In genomic region chr10:81643449-81644055, GRCm38 (mm10) we compare ENCODE assay signal across 7 mouse cellular contexts. TPM values are rescaled to one million over a fixed set of nuclear protein-coding genes. Genes with fewer than 3 reads are reported as not detected.
A peak's percentile ranks its signal among the peaks of the same experiment; 100 is the strongest.
DNase-seq lines count a peak whose midpoint lies in the region; ATAC-seq and TF ChIP-seq lines count a peak whose summit lies in the region.

No protein-coding gene starts in this region.

- peaks cover 12% of the 10 kb centered on the region for H3K4me1 ChIP-seq in embryonic facial prominence, embryonic 12.5 days
- H3K4me1 ChIP-seq in kidney, adult 2 months (ENCODE audit: control insufficient read depth, insufficient read depth, low read length), result peaks cover 7% of the 10 kb centered on the region; the same call in 1 of the 2 replicates
- H3K4me1 ChIP-seq in limb, embryonic 12.5 days (replicated peaks), result peaks cover 20% of the 10 kb centered on the region
- peaks cover 24% of the 10 kb centered on the region for H3K4me1 ChIP-seq in midbrain, embryonic 15.5 days
- peaks cover 7% of the 10 kb centered on the region; the same call in 1 of the 2 replicates for H3K4me1 ChIP-seq in spleen, adult 2 months (ENCODE audit: control insufficient read depth, insufficient read depth, insufficient read length)

- peak overlapping the region; percentile 89 for H3K4me2 ChIP-seq in embryonic facial prominence, embryonic 12.5 days (replicated peaks)
- H3K4me2 ChIP-seq in limb, embryonic 12.5 days, result peak overlapping the region; percentile 85
- H3K4me2 ChIP-seq in midbrain, embryonic 15.5 days, result peak overlapping the region; percentile 84

- peak overlapping the region; percentile 75 for H3K4me3 ChIP-seq in embryonic facial prominence, embryonic 12.5 days
- H3K4me3 ChIP-seq in kidney, adult 2 months (ENCODE audit: insufficient read depth, low read depth, low read length), result peak overlapping the region; percentile 89
- H3K4me3 ChIP-seq in limb, embryonic 12.5 days (replicated peaks), result peak overlapping the region; percentile 70
- H3K4me3 ChIP-seq in midbrain, embryonic 15.5 days, result peak overlapping the region; percentile 72
- H3K4me3 ChIP-seq in spleen, adult 2 months (ENCODE audit: extremely low read depth, insufficient read depth, insufficient read length), result peak overlapping the region; percentile 83

- no peaks in the 10 kb centered on the region for H3K36me3 ChIP-seq in embryonic facial prominence, embryonic 12.5 days
- no peaks in the 10 kb centered on the region for H3K36me3 ChIP-seq in kidney, adult 2 months (ENCODE audit: control insufficient read depth, insufficient read depth, low read length)
- H3K36me3 ChIP-seq in limb, embryonic 12.5 days, result no peaks in the 10 kb centered on the region
- H3K36me3 ChIP-seq in midbrain, embryonic 15.5 days (replicated peaks), result no peaks in the 10 kb centered on the region
- no peaks in the 10 kb centered on the region for H3K36me3 ChIP-seq in spleen, adult 2 months (ENCODE audit: control insufficient read depth, insufficient read depth, low read length)

- H3K9me3 ChIP-seq in embryonic facial prominence, embryonic 12.5 days, result no peaks in the 10 kb centered on the region
- H3K9me3 ChIP-seq in limb, embryonic 12.5 days, result no peaks in the 10 kb centered on the region
- H3K9me3 ChIP-seq in midbrain, embryonic 15.5 days, result no peaks in the 10 kb centered on the region

- TF ChIP-seq CTCF in kidney, adult 2 months (conservative IDR thresholded peaks at IDR 0.05; ENCODE audit: insufficient read depth, insufficient read length, low read depth, low read length), result peak; percentile 35
- TF ChIP-seq CTCF in spleen, adult 2 months (IDR thresholded peaks at IDR 0.05; ENCODE audit: extremely low read depth, insufficient read depth, insufficient read length, insufficient replicate concordance), result 0 out of 2 replicates have a peak, but pooled peaks have one; percentile 15

- no peaks in the 10 kb centered on the region for H3K27me3 ChIP-seq in embryonic facial prominence, embryonic 12.5 days
- no peaks in the 10 kb centered on the region for H3K27me3 ChIP-seq in kidney, adult 2 months (replicated peaks; ENCODE audit: control insufficient read depth, insufficient read depth, low read length)
- H3K27me3 ChIP-seq in limb, embryonic 12.5 days, result no peaks in the 10 kb centered on the region
- H3K27me3 ChIP-seq in midbrain, embryonic 15.5 days (replicated peaks), result 0 out of 2 replicates have a peak, but pooled peaks cover 6% of the 10 kb centered on the region
- no peaks in the 10 kb centered on the region for H3K27me3 ChIP-seq in spleen, adult 2 months (ENCODE audit: control insufficient read depth, insufficient read depth, low read length)

- ATAC-seq in embryonic facial prominence, embryonic 12.5 days (ENCODE audit: insufficient number of reproducible peaks, insufficient read depth, low FRiP score, low TSS enrichment), result peak; percentile 89
- ATAC-seq in limb, embryonic 12.5 days (ENCODE audit: insufficient number of reproducible peaks, insufficient read depth, low FRiP score, low TSS enrichment, low read depth), result peak; percentile 87
- peak; percentile 90 for ATAC-seq in midbrain, embryonic 15.5 days (replicated peaks)

- peak overlapping the region; percentile 94 for H3K9ac ChIP-seq in embryonic facial prominence, embryonic 12.5 days
- peak overlapping the region; percentile 93 for H3K9ac ChIP-seq in limb, embryonic 12.5 days (replicated peaks)
- peak overlapping the region; percentile 96 for H3K9ac ChIP-seq in midbrain, embryonic 15.5 days

- 1% methylated on average over 75 of the region's 75 CpGs for WGBS in embryonic facial prominence, embryonic 12.5 days
- WGBS in kidney, adult 2 months, result under 1% methylated on average over 75 of the region's 75 CpGs
- WGBS in limb, embryonic 12.5 days, result under 1% methylated on average over 74 of the region's 75 CpGs
- WGBS in midbrain, embryonic 15.5 days, result under 1% methylated on average over 75 of the region's 75 CpGs
- under 1% methylated on average over 75 of the region's 75 CpGs for WGBS in spleen, adult 2 months

- TF ChIP-seq POLR2A in kidney, adult 2 months (IDR thresholded peaks at IDR 0.05; ENCODE audit: low read depth, low read length), result peak; percentile 82
- TF ChIP-seq POLR2A in spleen, adult 2 months (IDR thresholded peaks at IDR 0.05; ENCODE audit: low read depth, low read length), result peak; percentile 91

- peak overlapping the region; percentile 94 for H3K27ac ChIP-seq in embryonic facial prominence, embryonic 12.5 days
- H3K27ac ChIP-seq in kidney, adult 2 months (ENCODE audit: insufficient read depth, low read depth, low read length), result peak overlapping the region; percentile 88
- H3K27ac ChIP-seq in limb, embryonic 12.5 days, result peak overlapping the region; percentile 98
- peak overlapping the region; percentile 96 for H3K27ac ChIP-seq in midbrain, embryonic 15.5 days
- H3K27ac ChIP-seq in spleen, adult 2 months (ENCODE audit: insufficient read depth, low read length), result peak overlapping the region; percentile 88

- peak; percentile 98 for DNase-seq in adrenal gland, postnatal 25 days
- peak; percentile 93 to 98 for DNase-seq in heart, adult 18-20 months
- DNase-seq in kidney, adult 2 months, result peak; percentile 98
- DNase-seq in spleen, adult 2 months (ENCODE audit: low read depth in 1 of 2, low spot score in 2 of 2), result peak; percentile 88 to 96

RNA-seq across cellular contexts. Expression of gene Gm10778, which starts 5.3 kb away (rescaled TPM):
- 3.2 and 3.6 TPM in 2 replicates for total RNA-seq in adrenal gland, postnatal 25 days (2021)
- 6.1 and 6.3 TPM in 2 replicates for polyA plus RNA-seq in embryonic facial prominence, embryonic 12.5 days (2016; fragmentation: Nextera tagmentation; extraction: Ambion mirVana)
- 1 to 10 TPM; 1.9 to 2.0 TPM for total RNA-seq in heart, adult 18-20 months (2021)
- polyA plus RNA-seq in kidney, adult 2 months (2012; rRNA removed), result 0.45 and 0.56 TPM in 2 replicates
- 4.9 and 5.1 TPM in 2 replicates for polyA plus RNA-seq in limb, embryonic 12.5 days (2016; fragmentation: Nextera tagmentation; extraction: Ambion mirVana)
- 6.6 and 6.9 TPM in 2 replicates for polyA plus RNA-seq in midbrain, embryonic 15.5 days (2015; fragmentation: Nextera tagmentation; extraction: Ambion mirVana)
- 0.29 and 0.40 TPM in 2 replicates for polyA plus RNA-seq in spleen, adult 2 months (2012; rRNA removed)

RNA-seq across cellular contexts. Expression of gene Ankrd24, which starts 15.2 kb away (rescaled TPM):
- total RNA-seq in adrenal gland, postnatal 25 days (2021), result 30.5 and 37.8 TPM in 2 replicates
- 12.2 and 13.5 TPM in 2 replicates for polyA plus RNA-seq in embryonic facial prominence, embryonic 12.5 days (2016; fragmentation: Nextera tagmentation; extraction: Ambion mirVana)
- 10 to 100 TPM in 1 of 2 experiments, 1 to 10 TPM in 1; 7.5 to 10.3 TPM for total RNA-seq in heart, adult 18-20 months (2021)
- polyA plus RNA-seq in kidney, adult 2 months (2012; rRNA removed), result 67.1 and 81.0 TPM in 2 replicates
- polyA plus RNA-seq in limb, embryonic 12.5 days (2016; fragmentation: Nextera tagmentation; extraction: Ambion mirVana), result 10.1 and 10.4 TPM in 2 replicates
- polyA plus RNA-seq in midbrain, embryonic 15.5 days (2015; fragmentation: Nextera tagmentation; extraction: Ambion mirVana), result 19.1 and 20.2 TPM in 2 replicates
- 14.0 and 17.8 TPM in 2 replicates for polyA plus RNA-seq in spleen, adult 2 months (2012; rRNA removed)

RNA-seq across cellular contexts. Expression of gene Sirt6, which starts 16.0 kb away (rescaled TPM):
- total RNA-seq in adrenal gland, postnatal 25 days (2021), result 28.3 and 30.2 TPM in 2 replicates
- 55.1 and 55.5 TPM in 2 replicates for polyA plus RNA-seq in embryonic facial prominence, embryonic 12.5 days (2016; fragmentation: Nextera tagmentation; extraction: Ambion mirVana)
- total RNA-seq in heart, adult 18-20 months (2021), result 1 to 10 TPM; 5.6 to 6.3 TPM
- 16.3 and 19.7 TPM in 2 replicates for polyA plus RNA-seq in kidney, adult 2 months (2012; rRNA removed)
- polyA plus RNA-seq in limb, embryonic 12.5 days (2016; fragmentation: Nextera tagmentation; extraction: Ambion mirVana), result 55.8 and 57.5 TPM in 2 replicates
- 60.1 and 60.4 TPM in 2 replicates for polyA plus RNA-seq in midbrain, embryonic 15.5 days (2015; fragmentation: Nextera tagmentation; extraction: Ambion mirVana)
- polyA plus RNA-seq in spleen, adult 2 months (2012; rRNA removed), result 30.3 and 39.4 TPM in 2 replicates

RNA-seq across cellular contexts. Expression of gene BC025920, which starts 37.5 kb away (rescaled TPM):
- 2.4 and 2.6 TPM in 2 replicates for total RNA-seq in adrenal gland, postnatal 25 days (2021)
- polyA plus RNA-seq in embryonic facial prominence, embryonic 12.5 days (2016; fragmentation: Nextera tagmentation; extraction: Ambion mirVana), result 1.6 and 1.7 TPM in 2 replicates
- total RNA-seq in heart, adult 18-20 months (2021), result 1 to 10 TPM; 2.6 TPM
- polyA plus RNA-seq in kidney, adult 2 months (2012; rRNA removed), result 1.0 and 1.1 TPM in 2 replicates
- polyA plus RNA-seq in limb, embryonic 12.5 days (2016; fragmentation: Nextera tagmentation; extraction: Ambion mirVana), result 2.0 and 2.2 TPM in 2 replicates
- 1.8 and 2.0 TPM in 2 replicates for polyA plus RNA-seq in midbrain, embryonic 15.5 days (2015; fragmentation: Nextera tagmentation; extraction: Ambion mirVana)
- polyA plus RNA-seq in spleen, adult 2 months (2012; rRNA removed), result 1.8 TPM in 2 replicates

RNA-seq across cellular contexts. Expression of gene Tle6, which starts 42.7 kb away (rescaled TPM):
- 26.4 and 37.4 TPM in 2 replicates for total RNA-seq in adrenal gland, postnatal 25 days (2021)
- polyA plus RNA-seq in embryonic facial prominence, embryonic 12.5 days (2016; fragmentation: Nextera tagmentation; extraction: Ambion mirVana), result 14.4 and 16.2 TPM in 2 replicates
- total RNA-seq in heart, adult 18-20 months (2021), result 10 to 100 TPM in 1 of 2 experiments, 1 to 10 TPM in 1; 7.9 to 11.1 TPM
- polyA plus RNA-seq in kidney, adult 2 months (2012; rRNA removed), result 3.9 and 4.3 TPM in 2 replicates
- 15.2 TPM in 2 replicates for polyA plus RNA-seq in limb, embryonic 12.5 days (2016; fragmentation: Nextera tagmentation; extraction: Ambion mirVana)
- 6.7 and 8.0 TPM in 2 replicates for polyA plus RNA-seq in midbrain, embryonic 15.5 days (2015; fragmentation: Nextera tagmentation; extraction: Ambion mirVana)
- polyA plus RNA-seq in spleen, adult 2 months (2012; rRNA removed), result 14.3 and 15.6 TPM in 2 replicates

Comparison
In these comparisons a context has a peak if more than half of its experiments do, and no peak if none do; other contexts are left out.
1. Peak in every context shown above with its lines: DNase-seq, ATAC-seq, H3K4me3 ChIP-seq and H3K27ac ChIP-seq.